Mouse (Mus musculus): ENCODE measurements at regions not wholly inside any gene's neighbourhood (a gene's known extent, or its start where the extent isn't known, plus 50 kb on each side); places are given as distances from the start of the nearest gene placed in this dataset.
A peak's percentile ranks its signal among the peaks of the same experiment; 100 is the strongest.

- no peak for DNase-seq
These were observed 86.9 kb downstream of the Ndufa10 start for GRCm38 (mm10) chr1:92386752-92387151.

- DNase-seq: no peak
These were observed 88.7 kb downstream of the Ndufa10 start for GRCm38 (mm10) chr1:92384945-92385344.

GRCm38 (mm10) chr1:92383749-92384148 is 89.9 kb downstream of the Ndufa10 start:
- no peak for DNase-seq

GRCm38 (mm10) chr1:92379510-92379886 is 94.2 kb downstream of the Ndufa10 start:
- DNase-seq: no peak

GRCm38 (mm10) chr1:92378741-92379509 is 94.7 kb downstream of the Ndufa10 start:
- no peak for DNase-seq

- peak; percentile 25 for DNase-seq
These were observed 97.2 kb downstream of the Ndufa10 start for GRCm38 (mm10) chr1:92376456-92376855.

- DNase-seq: no peak
These were observed 101.3 kb downstream of the Ndufa10 start for GRCm38 (mm10) chr1:92372222-92372990.

- DNase-seq: peak; percentile 72
These were observed 102.2 kb downstream of the Ndufa10 start for GRCm38 (mm10) chr1:92371357-92371981.

- DNase-seq: no peak
These were observed 102.8 kb downstream of the Ndufa10 start for GRCm38 (mm10) chr1:92370842-92371241.

GRCm38 (mm10) chr1:92369972-92370371 is 103.7 kb downstream of the Ndufa10 start:
- no peak for DNase-seq

GRCm38 (mm10) chr1:92366249-92366648 is 107.4 kb downstream of the Ndufa10 start:
- no peak for DNase-seq

- DNase-seq: no peak
These were observed 108.1 kb downstream of the Ndufa10 start for GRCm38 (mm10) chr1:92365366-92366075.

- no peak for DNase-seq
These were observed 112.0 kb downstream of the Ndufa10 start for GRCm38 (mm10) chr1:92361677-92362076.

GRCm38 (mm10) chr1:92360255-92360654 is 113.4 kb downstream of the Ndufa10 start:
- DNase-seq: peak; percentile 27

GRCm38 (mm10) chr1:92359473-92359872 is 114.2 kb downstream of the Ndufa10 start:
- no peak for DNase-seq

GRCm38 (mm10) chr1:92358758-92359287 is 114.8 kb downstream of the Ndufa10 start:
- DNase-seq: no peak

GRCm38 (mm10) chr1:92348353-92349005 is 125.2 kb downstream of the Ndufa10 start:
- DNase-seq: no peak

- no peak for DNase-seq
These were observed 126.0 kb downstream of the Ndufa10 start for GRCm38 (mm10) chr1:92347656-92348055.

- DNase-seq: no peak
These were observed 129.9 kb downstream of the Ndufa10 start for GRCm38 (mm10) chr1:92343768-92344167.

- DNase-seq: no peak
These were observed 130.5 kb downstream of the Ndufa10 start for GRCm38 (mm10) chr1:92343161-92343598.

GRCm38 (mm10) chr1:92341846-92342540 is 131.7 kb downstream of the Ndufa10 start:
- DNase-seq: no peak

GRCm38 (mm10) chr1:92340644-92341043 is 133.0 kb downstream of the Ndufa10 start:
- DNase-seq: no peak

Measured in layer of hippocampus, adult 9-11 months (tissue).